Mouse (Mus musculus) adipocyte (in vitro differentiated cells): ENCODE data around the gene Lims1.
A peak's percentile ranks its signal among the peaks of the same experiment; 100 is the strongest.

Source experiments
- DNase-seq: peaks from one replicate; pipeline ENCODE4 v3.0.0-alpha.2; 2016; ENCODE audit warnings: low spot score

Gene Lims1

GRCm38 (mm10) chr10:58350600-58350999, 27.3 kb downstream of the Lims1 start:
- no peak for DNase-seq

GRCm38 (mm10) chr10:58351670-58352069, 28.4 kb downstream of the Lims1 start:
- peak; percentile 24 for DNase-seq

GRCm38 (mm10) chr10:58352364-58352763, 29.1 kb downstream of the Lims1 start:
- no peak for DNase-seq

- DNase-seq: peak; percentile 24
Observed at GRCm38 (mm10) chr10:58354561-58354960, 31.3 kb downstream of the Lims1 start.

GRCm38 (mm10) chr10:58356460-58356859, 33.2 kb downstream of the Lims1 start:
- no peak for DNase-seq

GRCm38 (mm10) chr10:58359123-58359522, 35.9 kb downstream of the Lims1 start:
- peak; percentile 62 for DNase-seq

- no peak for DNase-seq
Observed at GRCm38 (mm10) chr10:58359952-58360351, 36.7 kb downstream of the Lims1 start.

GRCm38 (mm10) chr10:58362745-58363144, 39.5 kb downstream of the Lims1 start:
- peak; percentile 59 for DNase-seq

GRCm38 (mm10) chr10:58364770-58365515, 41.7 kb downstream of the Lims1 start:
- no peak for DNase-seq

- DNase-seq: no peak
Observed at GRCm38 (mm10) chr10:58368791-58369706, 45.8 kb downstream of the Lims1 start.

- no peak for DNase-seq
Observed at GRCm38 (mm10) chr10:58369707-58370093, 46.4 kb downstream of the Lims1 start.

GRCm38 (mm10) chr10:58370143-58370542, 46.9 kb downstream of the Lims1 start:
- no peak for DNase-seq

- no peak for DNase-seq
Observed at GRCm38 (mm10) chr10:58370559-58370958, 47.3 kb downstream of the Lims1 start.

GRCm38 (mm10) chr10:58371279-58371842, 48.1 kb downstream of the Lims1 start:
- no peak for DNase-seq

- DNase-seq: no peak
Observed at GRCm38 (mm10) chr10:58372430-58373030, 49.3 kb downstream of the Lims1 start.

- DNase-seq: no peak
Observed at GRCm38 (mm10) chr10:58373829-58374228, 50.6 kb downstream of the Lims1 start.

- peak; percentile 67 for DNase-seq
Observed at GRCm38 (mm10) chr10:58377592-58378197, 54.4 kb downstream of the Lims1 start.

- no peak for DNase-seq
Observed at GRCm38 (mm10) chr10:58378380-58378779, 55.1 kb downstream of the Lims1 start.

GRCm38 (mm10) chr10:58379699-58380098, 56.4 kb downstream of the Lims1 start:
- DNase-seq: no peak

GRCm38 (mm10) chr10:58381904-58382303, 58.6 kb downstream of the Lims1 start:
- DNase-seq: no peak

- DNase-seq: no peak
Observed at GRCm38 (mm10) chr10:58382621-58383101, 59.4 kb downstream of the Lims1 start.

- DNase-seq: peak; percentile 72
Observed at GRCm38 (mm10) chr10:58383282-58383681, 60.0 kb downstream of the Lims1 start.
